Mouse (Mus musculus): Measurements from ENCODE around the gene Rap1b. TPM values are rescaled to one million over a fixed set of nuclear protein-coding genes. Genes with fewer than 3 reads are reported as not detected.

The Rap1b gene
- polyA plus RNA-seq, 1 experiment from 2014 or later = 170 TPM

DNA sequence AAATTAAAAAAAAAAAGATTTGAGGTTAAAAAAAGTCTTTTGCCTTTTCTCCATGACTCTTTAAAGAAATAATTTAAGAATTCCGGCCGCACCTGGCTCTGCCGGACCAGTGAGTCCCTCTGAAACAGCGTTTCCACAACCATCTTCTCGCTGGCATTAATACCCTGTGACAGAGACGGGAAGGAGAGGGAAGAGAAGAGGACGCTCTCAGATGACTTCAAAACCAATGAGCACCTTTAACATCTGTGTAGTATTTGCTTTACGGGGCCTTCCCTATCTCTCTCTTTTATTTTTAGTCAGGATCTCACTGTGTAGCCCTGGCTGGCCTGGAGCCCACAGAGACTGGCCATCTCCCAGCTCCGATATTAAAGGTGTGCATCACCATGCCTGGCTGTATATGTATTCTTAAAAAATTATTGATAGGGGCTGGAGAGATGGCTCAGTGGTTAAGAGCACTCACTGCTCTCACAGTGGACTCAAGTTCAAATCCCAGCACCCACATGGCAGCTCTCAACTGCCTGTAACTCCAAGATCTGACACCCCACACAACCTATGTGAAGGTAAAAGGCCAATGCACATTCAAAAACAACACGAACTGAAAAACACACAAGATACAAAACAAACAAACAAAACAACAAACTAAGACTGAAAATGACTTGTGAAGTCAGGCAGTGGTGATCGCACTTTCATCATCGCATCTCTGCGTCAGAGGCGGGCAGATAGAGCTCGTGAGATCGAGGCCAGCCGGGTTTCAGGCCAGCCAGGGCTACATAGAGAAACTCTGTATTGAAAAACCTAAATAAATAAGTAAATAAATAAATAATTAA lies 68.1 kb downstream of the Rap1b start:
- DNase-seq (ENCODE audit: low spot score) = no peak
- Histone ChIP-seq H3K36me3 (peaks cover 97% of the 10 kb centered on the region), H3K4me1 (no peaks in the 10 kb centered on the region), H3K27ac (no peak overlapping the region), H3K4me3 (no peak overlapping the region), H3K9me3 (no peaks in the 10 kb centered on the region), H3K27me3 (ENCODE audit: insufficient read depth, poor library complexity, severe bottlenecking) (no peaks in the 10 kb centered on the region)
- WGBS = 91% methylated on average over 17 of the region's 17 CpGs

DNA sequence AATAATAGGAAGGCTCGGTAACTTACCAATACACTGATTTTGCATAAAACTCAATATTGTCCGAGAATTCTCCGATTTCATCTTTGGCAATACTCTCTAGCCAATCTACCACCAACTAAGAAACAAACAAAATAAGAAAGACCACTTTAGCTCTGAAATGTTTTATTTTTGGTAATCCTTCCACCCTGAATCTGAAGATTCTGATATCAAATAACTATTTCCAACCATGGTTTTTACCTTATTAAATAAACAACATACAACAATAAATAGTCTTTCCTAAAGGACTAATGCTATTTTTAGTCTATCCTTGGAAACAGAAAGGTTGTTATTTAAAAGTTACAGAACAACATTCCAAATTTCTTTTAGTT lies 68.7 kb downstream of the Rap1b start:
- H3K36me3 ChIP-seq = peaks cover 97% of the 10 kb centered on the region
- H3K27ac ChIP-seq = no peak overlapping the region
- no peaks in the 10 kb centered on the region for H3K4me1 ChIP-seq
- H3K4me3 ChIP-seq = no peak overlapping the region
- DNase-seq (ENCODE audit: low spot score) = no peak
- H3K9me3 ChIP-seq = no peaks in the 10 kb centered on the region
- no peaks in the 10 kb centered on the region for H3K27me3 ChIP-seq (ENCODE audit: insufficient read depth, poor library complexity, severe bottlenecking)
- 93% methylated on average over 3 of the region's 3 CpGs for whole genome bisulfite sequencing

DNA sequence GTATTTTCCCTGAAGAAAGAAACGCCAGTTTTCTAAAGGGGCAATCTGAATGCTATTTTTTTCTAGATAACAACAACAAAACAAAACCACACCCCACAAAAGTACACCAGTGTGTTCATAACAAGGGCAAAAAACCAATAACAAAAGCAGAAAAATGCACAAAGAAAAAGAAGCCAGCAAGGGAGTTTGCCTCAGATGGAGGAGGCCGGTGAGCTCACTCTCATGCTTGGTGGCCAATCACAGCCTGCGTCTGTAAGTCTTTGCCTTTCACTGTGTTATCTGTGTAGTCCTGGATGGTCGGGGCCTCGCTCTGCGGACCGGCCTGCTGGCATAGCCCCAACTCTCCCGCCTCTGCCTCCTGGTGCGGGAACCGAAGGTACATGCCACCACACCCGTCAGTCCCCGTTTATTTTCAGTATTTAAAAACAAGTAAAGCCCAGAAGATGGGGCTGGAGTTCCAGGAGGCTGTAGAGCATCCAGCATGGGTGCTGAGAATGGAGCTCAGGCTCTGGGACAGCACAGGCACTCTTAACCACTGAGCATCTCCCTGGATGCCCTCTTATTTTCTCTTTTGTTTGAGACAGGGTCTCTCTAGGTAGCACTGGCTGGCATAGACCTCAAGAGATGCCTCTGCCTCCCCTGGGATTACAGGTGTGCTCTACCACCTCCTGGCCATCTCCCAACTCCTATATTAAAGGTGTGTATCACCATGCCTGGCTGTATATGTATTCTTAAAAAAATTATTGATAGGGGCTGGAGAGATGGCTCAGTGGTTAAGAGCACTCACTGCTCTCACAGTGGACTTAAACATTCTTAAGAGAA lies 69.3 kb downstream of the Rap1b start:
- no peaks in the 10 kb centered on the region for H3K27me3 ChIP-seq (ENCODE audit: insufficient read depth, poor library complexity, severe bottlenecking)
- no peak for DNase-seq (ENCODE audit: low spot score)
- H3K9me3 ChIP-seq = no peaks in the 10 kb centered on the region
- H3K4me1 ChIP-seq = no peaks in the 10 kb centered on the region
- no peak overlapping the region for H3K27ac ChIP-seq
- WGBS = 87% methylated on average over 12 of the region's 12 CpGs
- no peak overlapping the region for H3K4me3 ChIP-seq
- H3K36me3 ChIP-seq = peaks cover 95% of the 10 kb centered on the region

DNA sequence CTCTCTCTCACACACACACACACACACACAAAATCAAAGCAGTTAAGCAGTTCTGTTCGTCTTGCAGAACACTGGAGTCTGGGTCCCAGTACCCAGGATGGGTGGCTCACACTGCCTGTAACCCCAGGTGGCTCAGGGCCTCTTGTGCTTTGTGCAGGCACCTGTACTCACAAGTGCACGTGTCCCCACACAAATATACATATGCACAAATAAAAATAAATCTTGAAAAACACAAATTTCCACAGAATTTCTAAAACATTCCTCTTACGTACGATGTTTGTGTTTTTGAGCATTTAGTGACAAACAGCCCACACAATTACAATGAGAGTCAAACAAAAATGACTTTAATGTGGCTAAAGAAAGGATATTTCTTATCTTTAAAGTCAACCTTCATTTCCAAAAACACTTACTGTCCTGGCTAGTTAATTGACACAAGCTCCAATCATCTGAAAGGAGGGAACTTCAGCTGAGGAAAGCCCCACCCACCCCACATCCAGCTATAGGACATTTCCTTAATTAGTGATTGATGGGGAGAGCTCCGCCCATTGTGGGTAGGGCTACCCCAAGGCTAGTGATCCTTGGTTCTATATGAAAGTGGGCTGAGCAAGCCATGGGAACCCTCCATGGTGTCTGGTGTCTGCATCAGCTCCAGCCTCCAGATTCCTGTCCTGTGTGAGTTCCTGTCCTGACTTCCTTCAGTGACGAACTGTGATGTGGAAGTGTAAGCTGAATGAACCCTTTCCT lies 70.3 kb downstream of the Rap1b start:
- peak; percentile 43 for DNase-seq (ENCODE audit: low spot score)
- H3K27me3 ChIP-seq (ENCODE audit: insufficient read depth, poor library complexity, severe bottlenecking) = no peaks in the 10 kb centered on the region
- no peak overlapping the region for H3K27ac ChIP-seq
- peaks cover 95% of the 10 kb centered on the region for H3K36me3 ChIP-seq
- H3K4me3 ChIP-seq = no peak overlapping the region
- no peaks in the 10 kb centered on the region for H3K4me1 ChIP-seq
- WGBS = 90% methylated on average over 6 of the region's 6 CpGs
- H3K9me3 ChIP-seq = no peaks in the 10 kb centered on the region

DNA sequence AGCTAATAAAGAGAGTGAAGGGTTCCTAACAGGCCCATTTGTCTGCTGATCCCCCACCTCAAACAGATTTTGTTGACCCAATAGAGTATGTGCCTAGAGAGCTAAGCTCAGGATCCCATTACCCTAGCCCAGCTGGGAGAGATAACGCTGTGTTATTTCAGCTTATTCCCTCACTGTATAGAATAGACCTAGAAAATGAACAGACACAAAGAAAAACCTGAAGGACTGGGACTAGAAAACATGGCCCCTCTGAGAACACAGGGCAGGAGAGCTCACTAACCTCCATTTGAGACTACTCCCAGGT lies 71.1 kb downstream of the Rap1b start:
- DNase-seq (ENCODE audit: low spot score) = no peak
- H3K36me3 ChIP-seq = peaks cover 95% of the 10 kb centered on the region
- no peaks in the 10 kb centered on the region for H3K4me1 ChIP-seq
- H3K27ac ChIP-seq = no peak overlapping the region
- H3K9me3 ChIP-seq = no peaks in the 10 kb centered on the region
- H3K4me3 ChIP-seq = no peak overlapping the region
- WGBS = 100% methylated on average over 1 of the region's 1 CpGs
- no peaks in the 10 kb centered on the region for H3K27me3 ChIP-seq (ENCODE audit: insufficient read depth, poor library complexity, severe bottlenecking)

DNA sequence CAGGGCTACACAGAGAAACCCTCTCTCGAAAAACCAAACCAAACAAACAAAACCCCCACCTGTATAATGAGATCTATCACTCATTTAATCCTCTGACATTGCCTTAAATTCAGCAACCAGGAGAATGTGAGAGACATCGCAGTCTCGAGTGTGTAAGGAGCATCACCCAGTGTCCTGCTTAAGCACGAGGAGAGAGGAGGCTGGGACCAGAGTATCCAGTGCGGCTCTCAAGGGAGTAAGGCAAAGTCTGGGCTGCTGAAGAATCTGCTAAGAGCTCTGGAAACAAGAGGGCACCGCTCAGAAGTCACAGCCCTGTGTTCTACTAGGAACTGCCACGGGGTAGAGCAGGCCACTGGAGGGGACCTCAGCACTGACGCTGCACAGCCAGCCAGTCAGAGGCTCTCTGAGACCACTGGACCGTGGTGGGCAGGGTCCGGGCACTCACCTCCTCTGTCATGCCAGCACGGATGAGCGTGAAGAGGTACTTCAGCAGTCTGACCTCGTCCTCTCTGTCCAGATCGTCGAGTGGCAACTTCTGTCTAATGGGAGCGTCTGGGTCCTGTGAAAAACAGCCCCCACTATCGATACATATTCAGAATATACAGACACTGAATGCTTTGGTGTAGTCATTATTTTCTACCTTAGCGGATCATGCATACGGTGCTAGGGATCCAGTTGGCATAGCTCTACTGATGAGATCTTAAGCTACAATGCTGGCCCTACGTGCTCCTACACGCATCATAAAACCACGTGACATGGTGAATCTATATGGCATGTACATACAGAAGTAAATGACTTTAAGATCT lies 71.6 kb downstream of the Rap1b start:
- H3K4me3 ChIP-seq = no peak overlapping the region
- H3K27ac ChIP-seq = no peak overlapping the region
- WGBS = 93% methylated on average over 22 of the region's 22 CpGs
- no peaks in the 10 kb centered on the region for H3K4me1 ChIP-seq
- DNase-seq (ENCODE audit: low spot score) = no peak
- no peaks in the 10 kb centered on the region for H3K27me3 ChIP-seq (ENCODE audit: insufficient read depth, poor library complexity, severe bottlenecking)
- H3K36me3 ChIP-seq = peaks cover 95% of the 10 kb centered on the region
- no peaks in the 10 kb centered on the region for H3K9me3 ChIP-seq

DNA sequence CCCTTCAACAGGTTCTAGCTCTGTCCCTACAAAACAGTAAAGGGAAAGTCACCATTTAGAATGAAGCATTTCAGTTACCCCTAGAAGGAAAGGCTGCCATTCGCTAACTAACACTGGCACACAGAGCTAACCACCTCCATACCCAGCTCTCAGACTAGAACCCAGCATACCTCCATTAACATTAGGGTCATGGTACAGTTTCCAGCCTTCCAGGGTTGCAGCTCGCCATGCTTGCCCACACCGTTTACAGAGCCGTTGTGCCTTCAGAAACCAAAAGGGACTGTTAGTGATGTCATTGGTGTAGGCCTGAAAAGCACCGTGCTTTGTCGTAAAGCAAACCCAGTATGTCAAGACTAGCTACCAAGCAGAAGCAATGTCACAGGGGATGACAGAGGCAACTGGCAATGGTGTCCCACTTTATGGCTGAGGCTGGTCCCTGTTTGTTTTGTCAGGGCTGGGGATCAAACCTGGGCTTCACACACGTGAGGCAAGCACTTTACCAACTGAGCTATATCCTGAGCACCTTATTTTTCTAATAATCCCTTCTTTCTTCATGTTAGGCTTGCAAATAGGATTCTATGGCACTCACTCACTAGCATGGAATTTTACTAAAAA lies 72.6 kb downstream of the Rap1b start:
- 93% methylated on average over 7 of the region's 7 CpGs for WGBS
- Histone ChIP-seq H3K36me3 (peaks cover 91% of the 10 kb centered on the region), H3K4me3 (no peak overlapping the region)

DNA sequence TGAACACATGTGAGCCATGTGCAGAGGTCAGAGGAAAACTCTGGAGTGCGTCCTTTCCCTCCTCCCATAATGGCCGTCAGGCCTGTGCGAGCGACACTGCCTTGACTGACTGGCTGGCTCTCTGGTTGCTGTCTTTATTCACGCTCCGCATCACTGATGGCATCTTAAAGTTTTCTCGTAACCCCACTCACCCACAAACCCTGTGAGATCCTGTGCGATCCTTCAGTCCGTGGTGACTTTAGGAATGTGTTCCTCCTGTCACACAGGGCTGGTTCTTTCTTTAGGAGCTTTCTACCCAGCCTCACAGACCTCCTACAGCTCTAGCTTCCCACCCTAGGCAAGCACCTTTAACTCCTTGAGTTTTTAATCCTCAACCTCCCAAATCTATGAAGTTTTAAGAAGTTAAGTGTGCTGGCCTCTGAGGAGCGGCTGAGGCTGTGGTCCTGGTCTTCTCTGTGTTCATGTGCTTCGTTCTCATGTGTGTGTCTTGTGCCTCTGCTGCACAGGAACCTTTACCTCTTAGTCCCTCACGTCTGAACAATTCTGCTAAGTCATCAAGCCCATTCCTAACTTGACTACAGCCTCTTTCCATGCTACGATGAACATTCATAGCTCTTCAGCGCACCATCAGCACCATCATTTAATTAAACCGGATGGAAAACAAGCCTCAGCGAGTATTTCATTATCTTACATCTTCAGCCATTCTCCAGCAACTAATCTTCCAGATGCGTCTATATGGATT lies 73.3 kb downstream of the Rap1b start:
- DNase-seq (ENCODE audit: low spot score) = no peak
- no peaks in the 10 kb centered on the region for H3K9me3 ChIP-seq
- no peaks in the 10 kb centered on the region for H3K27me3 ChIP-seq (ENCODE audit: insufficient read depth, poor library complexity, severe bottlenecking)
- H3K4me1 ChIP-seq = no peaks in the 10 kb centered on the region
- H3K27ac ChIP-seq = no peak overlapping the region
- no peak overlapping the region for H3K4me3 ChIP-seq
- H3K36me3 ChIP-seq = peaks cover 91% of the 10 kb centered on the region
- 93% methylated on average over 17 of the region's 17 CpGs for WGBS

More for the DNA sequence above, 72.6 kb downstream of the Rap1b start:
- Histone ChIP-seq H3K9me3 (no peaks in the 10 kb centered on the region), H3K27ac (no peak overlapping the region), H3K4me1 (no peaks in the 10 kb centered on the region), H3K27me3 (ENCODE audit: insufficient read depth, poor library complexity, severe bottlenecking) (no peaks in the 10 kb centered on the region)
- no peak for DNase-seq (ENCODE audit: low spot score)

DNA sequence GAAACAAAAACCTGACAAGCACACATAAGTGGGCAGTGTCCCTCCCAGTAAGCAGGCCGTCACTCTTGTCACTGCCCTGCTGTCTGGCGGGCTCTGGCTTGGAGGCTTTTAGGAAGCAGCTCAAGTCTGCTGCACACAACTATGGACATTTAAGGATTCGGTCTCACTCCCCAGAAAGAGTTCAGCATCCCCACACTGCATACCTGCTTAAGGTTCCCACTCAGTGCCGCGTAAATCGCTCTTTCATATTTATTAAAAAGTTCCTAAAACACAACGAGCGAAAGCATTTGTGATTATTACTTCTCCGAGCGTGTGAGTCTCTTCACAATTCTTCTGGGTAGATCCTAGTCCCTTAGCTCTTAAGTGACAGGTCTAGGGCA lies 74.7 kb downstream of the Rap1b start:
- Histone ChIP-seq H3K9me3 (no peaks in the 10 kb centered on the region), H3K27me3 (ENCODE audit: insufficient read depth, poor library complexity, severe bottlenecking) (no peaks in the 10 kb centered on the region), H3K4me3 (no peak overlapping the region), H3K27ac (no peak overlapping the region), H3K4me1 (no peaks in the 10 kb centered on the region), H3K36me3 (peaks cover 93% of the 10 kb centered on the region)
- WGBS = 91% methylated on average over 10 of the region's 10 CpGs
- no peak for DNase-seq (ENCODE audit: low spot score)

DNA sequence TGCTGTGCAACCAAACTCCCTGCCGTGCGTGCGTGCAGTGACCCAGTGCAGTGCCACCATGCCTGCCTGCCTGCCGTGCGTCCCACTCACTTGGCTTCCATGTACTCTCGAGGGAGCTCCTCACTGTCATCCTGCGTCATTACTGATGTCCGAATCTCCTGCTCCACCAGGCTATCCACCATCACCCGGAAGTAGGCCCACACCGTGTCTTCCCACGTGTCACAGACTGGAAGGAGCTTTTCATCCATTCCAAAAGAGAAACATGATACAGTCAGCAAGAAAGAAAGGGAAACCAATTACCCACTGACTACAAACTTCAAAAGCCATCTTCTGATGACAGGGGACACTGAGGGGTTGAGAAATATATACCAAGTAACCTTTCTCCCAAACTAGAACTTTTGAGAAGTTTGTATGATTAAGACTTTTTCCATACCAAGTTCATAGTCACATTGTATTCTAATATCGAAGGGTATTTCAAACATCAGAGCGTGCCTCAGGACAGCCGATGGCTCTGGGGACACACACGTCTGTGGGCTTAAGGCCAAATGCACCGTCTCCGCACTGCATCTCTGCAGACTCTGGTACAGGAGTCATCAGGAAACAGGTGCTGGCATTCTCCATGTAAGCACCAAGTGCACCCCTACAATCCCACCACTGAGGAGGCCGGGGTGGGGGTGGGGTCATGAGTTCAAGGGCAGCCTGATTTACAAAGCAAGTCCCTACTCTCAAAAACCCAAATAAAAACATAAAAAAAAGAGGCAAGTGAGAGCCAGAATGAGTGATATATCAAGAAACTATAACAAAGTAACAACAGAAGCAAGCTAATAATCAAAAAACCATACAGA lies 75.3 kb downstream of the Rap1b start:
- Histone ChIP-seq H3K4me1 (no peaks in the 10 kb centered on the region), H3K9me3 (no peaks in the 10 kb centered on the region), H3K27ac (no peak overlapping the region), H3K36me3 (peaks cover 93% of the 10 kb centered on the region), H3K4me3 (no peak overlapping the region), H3K27me3 (ENCODE audit: insufficient read depth, poor library complexity, severe bottlenecking) (no peaks in the 10 kb centered on the region)
- DNase-seq (ENCODE audit: low spot score) = no peak
- 95% methylated on average over 18 of the region's 18 CpGs for WGBS

Measured in heart, embryonic 10.5 days (tissue).